Mouse (Mus musculus) mouse embryonic stem cell (cell line): ENCODE measurements around the gene Epb41l5.

Experiments used
- in situ Hi-C, 2 experiments: fragments of 300-500 bp; cut with MboI; formaldehyde crosslinking; loops; 1 replicate in 1 of 2; 3 replicates in 1 of 2; pipeline ENCODE4 v1.14.3; 2019 to 2020; ENCODE audit warnings: low sequenced_read_pairs in 2 of 2, low pct_unique_long_range_greater_than_20kb in 1 of 2, mixed read lengths in 1 of 2; ENCODE audit not compliant: unreplicated experiment in 1 of 2

The Epb41l5 gene

GRCm38 (mm10) chr1:119541570-119541969 is 107.2 kb downstream of the Epb41l5 start:
- in situ Hi-C loops: loop anchor here in 1 of 2 experiments (10.0 kb wide), 1 partner anchor 133 kb away; no protein-coding TSS in a partner anchor

GRCm38 (mm10) chr1:119540836-119541557 is 107.8 kb downstream of the Epb41l5 start:
- in situ Hi-C loops: loop anchor here in 1 of 2 experiments (10.0 kb wide), 1 partner anchor 134 kb away; no protein-coding TSS in a partner anchor

- in situ Hi-C loops: no loop called here
Measured at GRCm38 (mm10) chr1:119539252-119539651, 109.5 kb downstream of the Epb41l5 start.

GRCm38 (mm10) chr1:119537651-119538050 is 111.1 kb downstream of the Epb41l5 start:
- in situ Hi-C loops: no loop called here

GRCm38 (mm10) chr1:119536122-119536521 is 112.7 kb downstream of the Epb41l5 start:
- in situ Hi-C loops: no loop called here

GRCm38 (mm10) chr1:119534341-119534740 is 114.5 kb downstream of the Epb41l5 start:
- in situ Hi-C loops: no loop called here

GRCm38 (mm10) chr1:119533093-119533805 is 115.6 kb downstream of the Epb41l5 start:
- in situ Hi-C loops: no loop called here

- in situ Hi-C loops: no loop called here
Measured at GRCm38 (mm10) chr1:119532165-119532564, 116.6 kb downstream of the Epb41l5 start.

- in situ Hi-C loops: no loop called here
Measured at GRCm38 (mm10) chr1:119530941-119531340, 117.9 kb downstream of the Epb41l5 start.

- in situ Hi-C loops: no loop called here
Measured at GRCm38 (mm10) chr1:119525689-119526591, 122.9 kb downstream of the Epb41l5 start, which contains the start of gene Tmem185b. Gene Tmem185b, plus strand, starts transcription at chr1:119526160.

GRCm38 (mm10) chr1:119525004-119525444 is 123.8 kb downstream of the Epb41l5 start:
- in situ Hi-C loops: no loop called here

- in situ Hi-C loops: no loop called here
Measured at GRCm38 (mm10) chr1:119523826-119524225, 125.0 kb downstream of the Epb41l5 start.

- in situ Hi-C loops: no loop called here
Measured at GRCm38 (mm10) chr1:119523369-119523768, 125.4 kb downstream of the Epb41l5 start.

- in situ Hi-C loops: no loop called here
Measured at GRCm38 (mm10) chr1:119522726-119523125, 126.1 kb downstream of the Epb41l5 start.

GRCm38 (mm10) chr1:119521681-119522080 is 127.1 kb downstream of the Epb41l5 start:
- in situ Hi-C loops: no loop called here

- in situ Hi-C loops: no loop called here
Measured at GRCm38 (mm10) chr1:119521029-119521428, 127.8 kb downstream of the Epb41l5 start.

GRCm38 (mm10) chr1:119519286-119519685 is 129.5 kb downstream of the Epb41l5 start:
- in situ Hi-C loops: no loop called here

- in situ Hi-C loops: no loop called here
Measured at GRCm38 (mm10) chr1:119518786-119519185, 130.0 kb downstream of the Epb41l5 start.

GRCm38 (mm10) chr1:119518060-119518459 is 130.7 kb downstream of the Epb41l5 start:
- in situ Hi-C loops: no loop called here
